Mouse (Mus musculus) C2C12 (cell line): ENCODE results near the gene Grxcr1.

ENCODE experiments used
- MAX ChIP-seq: IDR thresholded peaks from one replicate; pipeline ENCODE4 v1.6.1; 2011; ENCODE audit warnings: mild to moderate bottlenecking, control low read depth
- USF1 ChIP-seq: IDR thresholded peaks from one replicate; pipeline ENCODE4 v1.6.1; 2011; ENCODE audit warnings: low read depth, mild to moderate bottlenecking, control low read depth, moderate library complexity

DNA sequence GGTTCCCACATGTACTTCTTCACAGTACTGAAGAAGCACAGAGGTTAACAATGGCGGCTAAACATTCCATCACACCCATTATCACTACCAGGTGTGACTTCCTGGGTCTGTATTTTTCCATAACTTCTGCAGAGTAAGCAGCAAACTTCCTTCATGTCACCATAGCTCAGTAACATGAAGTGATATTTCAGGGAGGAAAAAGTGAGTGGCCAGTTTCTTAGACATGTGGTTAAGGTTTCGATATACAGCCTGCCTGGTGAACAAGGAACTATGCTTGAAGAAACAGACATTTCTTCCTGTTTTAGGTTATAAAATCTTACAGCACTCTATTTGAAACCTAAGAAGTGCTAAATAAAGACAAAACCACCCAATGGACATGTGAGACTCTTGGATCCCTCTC lies 1.7 kb downstream of the Grxcr1 start:
- TF ChIP-seq USF1 (no peak), MAX (no peak)
